Mouse (Mus musculus) neural tube, embryonic 11.5 days (tissue): ENCODE results near the gene 2210017I01Rik. TPM values are rescaled to one million over a fixed set of nuclear protein-coding genes. Genes with fewer than 3 reads are reported as not detected.

Source experiments
- ATAC-seq: fragments of 200-750 bp; cut with Nextera tagmentation; 2 replicates; pipeline ENCODE4 v1.8.0; 2017; ENCODE audit warnings: moderate number of reproducible peaks, mild to moderate bottlenecking, moderate TSS enrichment, moderate library complexity; ENCODE audit not compliant: insufficient read depth, low FRiP score, low TSS enrichment
- DNase-seq: peaks from one replicate; pipeline ENCODE4 v3.0.0-alpha.2; 2015; ENCODE audit warnings: low spot score
- H3K27ac ChIP-seq: fragments of 300-500 bp; sonication (generic); 2 replicates; pipeline ENCODE4 v1.5.1; 2014; ENCODE audit warnings: low read depth, mild to moderate bottlenecking, low read length
- H3K27me3 ChIP-seq: fragments of 300-500 bp; sonication (generic); 2 replicates; pipeline ENCODE4 v1.6.1; 2014; ENCODE audit warnings: mild to moderate bottlenecking, low read length, mixed read lengths; ENCODE audit not compliant: control insufficient read depth, insufficient read depth
- H3K36me3 ChIP-seq: fragments of 300-500 bp; sonication (generic); 2 replicates; pipeline ENCODE4 v1.6.1; 2014; ENCODE audit warnings: mild to moderate bottlenecking, low read length, moderate library complexity, mixed read lengths; ENCODE audit not compliant: control insufficient read depth, insufficient read depth
- H3K4me1 ChIP-seq: fragments of 300-500 bp; sonication (generic); 2 replicates; pipeline ENCODE4 v1.6.1; 2014; ENCODE audit warnings: low read length, mixed read lengths; ENCODE audit not compliant: control insufficient read depth, insufficient read depth
- H3K4me2 ChIP-seq: fragments of 300-500 bp; sonication (generic); 2 replicates; pipeline ENCODE4 v1.6.1; 2014; ENCODE audit warnings: low read depth, mild to moderate bottlenecking, moderate library complexity
- H3K4me3 ChIP-seq: fragments of 300-500 bp; sonication (generic); 2 replicates; pipeline ENCODE4 v1.5.1; 2014; ENCODE audit warnings: low read depth, low read length
- H3K9ac ChIP-seq: fragments of 300-500 bp; sonication (generic); 2 replicates; pipeline ENCODE4 v1.6.1; 2014; ENCODE audit warnings: mild to moderate bottlenecking, low read length
- H3K9me3 ChIP-seq: fragments of 300-500 bp; sonication (generic); 2 replicates; pipeline ENCODE4 v1.6.1; 2016; ENCODE audit warnings: low read length; ENCODE audit not compliant: control insufficient read depth
- WGBS: fragments of 180-500 bp; shearing (Covaris S2); extraction: QIAGEN DNeasy Blood & Tissue Kit; methylation state at CpG from one replicate; pipeline ENCODE4 v1.1.7; 2014; 5-methylcytosine and 5-hydroxymethylcytosine counted together
- polyA plus RNA-seq: library from polyadenylated mRNA; unstranded; fragments of >200 nt; fragmentation: Nextera tagmentation; extraction: Ambion mirVana; gene quantifications from 2 replicates; pipeline ENCODE4 v1.2.1, GENCODE M21; 2014

2210017I01Rik gene
- polyA plus RNA-seq, 1 experiment from 2014 or later: not detected

GRCm38 (mm10) chr3:92600456-92600855 is 6.8 kb downstream of the 2210017I01Rik start:
- H3K9ac ChIP-seq: no peak overlapping the region
- no peak for ATAC-seq

GRCm38 (mm10) chr3:92599973-92600372 is 7.3 kb downstream of the 2210017I01Rik start:
- H3K27ac ChIP-seq: no peak overlapping the region
- no peak for DNase-seq
- no peak overlapping the region for H3K4me2 ChIP-seq
- H3K36me3 ChIP-seq: no peaks in the 10 kb centered on the region
- no peak for ATAC-seq
- 0 out of 2 replicates have a peak, but pooled peaks cover 3% of the 10 kb centered on the region for H3K9me3 ChIP-seq
- no peaks in the 10 kb centered on the region for H3K27me3 ChIP-seq
- H3K9ac ChIP-seq: no peak overlapping the region
- H3K4me1 ChIP-seq: no peaks in the 10 kb centered on the region
- H3K4me3 ChIP-seq: no peak overlapping the region

More at GRCm38 (mm10) chr3:92600456-92600855, 6.8 kb downstream of the 2210017I01Rik start:
- Histone ChIP-seq H3K27ac (no peak overlapping the region), H3K4me3 (no peak overlapping the region), H3K4me2 (no peak overlapping the region), H3K36me3 (no peaks in the 10 kb centered on the region), H3K9me3 (0 out of 2 replicates have a peak, but pooled peaks cover 3% of the 10 kb centered on the region), H3K4me1 (no peaks in the 10 kb centered on the region), H3K27me3 (no peaks in the 10 kb centered on the region)
- DNase-seq: no peak
- 35% methylated on average over 1 of the region's 1 CpGs for WGBS

GRCm38 (mm10) chr3:92598429-92598828 is 8.9 kb downstream of the 2210017I01Rik start:
- 88% methylated on average over 2 of the region's 2 CpGs for WGBS
- Histone ChIP-seq H3K9ac (no peak overlapping the region), H3K4me3 (no peak overlapping the region), H3K36me3 (no peaks in the 10 kb centered on the region), H3K27ac (no peak overlapping the region), H3K27me3 (no peaks in the 10 kb centered on the region), H3K4me1 (no peaks in the 10 kb centered on the region), H3K9me3 (0 out of 2 replicates have a peak, but pooled peaks cover 3% of the 10 kb centered on the region), H3K4me2 (no peak overlapping the region)
- no peak for ATAC-seq
- DNase-seq: no peak

GRCm38 (mm10) chr3:92588858-92589257 is 18.4 kb downstream of the 2210017I01Rik start, which contains the start of gene Smcp:
Gene Smcp (minus strand): TSS chr3:92588997.
- Histone ChIP-seq H3K9ac (no peak within 1 kb of the TSS), H3K27me3 (no peaks in the 10 kb centered on the region), H3K4me1 (no peaks in the 10 kb centered on the region), H3K4me2 (no peak within 1 kb of the TSS), H3K9me3 (no peaks in the 10 kb centered on the region), H3K4me3 (no peak within 1 kb of the TSS), H3K27ac (no peak within 1 kb of the TSS), H3K36me3 (no peaks in the 10 kb centered on the region)
- ATAC-seq (no peak), DNase-seq (no peak)
- 69% methylated on average over 1 of the region's 1 CpGs for WGBS

- Histone ChIP-seq H3K4me3 (no peak overlapping the region), H3K27me3 (no peaks in the 10 kb centered on the region), H3K27ac (no peak overlapping the region), H3K9ac (no peak overlapping the region), H3K36me3 (no peaks in the 10 kb centered on the region), H3K4me1 (no peaks in the 10 kb centered on the region), H3K4me2 (no peak overlapping the region), H3K9me3 (no peaks in the 10 kb centered on the region)
- 84% methylated on average over 3 of the region's 3 CpGs for WGBS
- ATAC-seq (no peak), DNase-seq (no peak)
Measured at GRCm38 (mm10) chr3:92587190-92587589, 20.1 kb downstream of the 2210017I01Rik start.

- DNase-seq (no peak), ATAC-seq (no peak)
- H3K4me1 ChIP-seq: no peaks in the 10 kb centered on the region
- WGBS: 61% methylated on average over 1 of the region's 1 CpGs
- no peak overlapping the region for H3K9ac ChIP-seq
- H3K27me3 ChIP-seq: no peaks in the 10 kb centered on the region
- H3K9me3 ChIP-seq: no peaks in the 10 kb centered on the region
- no peak overlapping the region for H3K27ac ChIP-seq
- no peaks in the 10 kb centered on the region for H3K36me3 ChIP-seq
- H3K4me3 ChIP-seq: no peak overlapping the region
- H3K4me2 ChIP-seq: no peak overlapping the region
Measured at GRCm38 (mm10) chr3:92585055-92585454, 22.2 kb downstream of the 2210017I01Rik start.

- Histone ChIP-seq H3K9ac (no peak overlapping the region), H3K27me3 (no peaks in the 10 kb centered on the region), H3K36me3 (no peaks in the 10 kb centered on the region), H3K4me1 (no peaks in the 10 kb centered on the region), H3K4me3 (no peak overlapping the region), H3K4me2 (no peak overlapping the region), H3K27ac (no peak overlapping the region), H3K9me3 (no peaks in the 10 kb centered on the region)
- ATAC-seq (no peak), DNase-seq (no peak)
- WGBS: 63% methylated on average over 3 of the region's 3 CpGs
Measured at GRCm38 (mm10) chr3:92583164-92583826, 24.0 kb downstream of the 2210017I01Rik start.

- WGBS: 74% methylated on average over 1 of the region's 1 CpGs
- Histone ChIP-seq H3K27me3 (no peaks in the 10 kb centered on the region), H3K4me1 (no peaks in the 10 kb centered on the region), H3K9ac (no peak overlapping the region), H3K9me3 (no peaks in the 10 kb centered on the region), H3K4me2 (no peak overlapping the region), H3K27ac (no peak overlapping the region), H3K4me3 (no peak overlapping the region), H3K36me3 (no peaks in the 10 kb centered on the region)
- ATAC-seq (no peak), DNase-seq (no peak)
Measured at GRCm38 (mm10) chr3:92579508-92579907, 27.8 kb downstream of the 2210017I01Rik start.

GRCm38 (mm10) chr3:92578652-92579413 is 28.5 kb downstream of the 2210017I01Rik start:
- no peak for ATAC-seq

More at GRCm38 (mm10) chr3:92578652-92579413, 28.5 kb downstream of the 2210017I01Rik start:
- Histone ChIP-seq H3K9me3 (no peaks in the 10 kb centered on the region), H3K4me3 (no peak overlapping the region), H3K4me1 (no peaks in the 10 kb centered on the region), H3K9ac (no peak overlapping the region), H3K4me2 (no peak overlapping the region), H3K36me3 (no peaks in the 10 kb centered on the region), H3K27me3 (no peaks in the 10 kb centered on the region), H3K27ac (no peak overlapping the region)
- WGBS: 78% methylated on average over 4 of the region's 4 CpGs
- DNase-seq: no peak
